Mouse (Mus musculus) myocyte (in vitro differentiated cells): ENCODE measurements at regions not wholly inside any gene's neighbourhood (a gene's known extent, or its start where the extent isn't known, plus 50 kb on each side); places are given as distances from the start of the nearest gene placed in this dataset.

Experiments used
- CEBPB ChIP-seq: IDR thresholded peaks from 2 replicates; pipeline ENCODE4 v1.6.1; 2011; ENCODE audit warnings: mild to moderate bottlenecking, moderate library complexity; ENCODE audit not compliant: poor library complexity, insufficient read depth, severe bottlenecking
- MYOD1 ChIP-seq, 3 experiments: IDR thresholded peaks; one replicate each; pipeline ENCODE4 v1.6.1; 2011; ENCODE audit warnings: control low read depth in 2 of 3, low read depth in 2 of 3, mild to moderate bottlenecking in 2 of 3, moderate library complexity in 1 of 3; ENCODE audit not compliant: insufficient read length in 2 of 3, control insufficient read depth in 1 of 3
- POLR2A ChIP-seq: IDR thresholded peaks from one replicate; pipeline ENCODE4 v1.6.1; 2011; ENCODE audit warnings: low read depth, mild to moderate bottlenecking, control low read depth, moderate library complexity; ENCODE audit not compliant: insufficient read length
- SRF ChIP-seq: IDR thresholded peaks from one replicate; pipeline ENCODE4 v1.6.1; 2011; ENCODE audit warnings: low read depth; ENCODE audit not compliant: control insufficient read depth, insufficient read length
- USF1 ChIP-seq: IDR thresholded peaks from one replicate; pipeline ENCODE4 v1.6.1; 2011; ENCODE audit warnings: low read depth, mild to moderate bottlenecking, control low read depth, moderate library complexity

DNA sequence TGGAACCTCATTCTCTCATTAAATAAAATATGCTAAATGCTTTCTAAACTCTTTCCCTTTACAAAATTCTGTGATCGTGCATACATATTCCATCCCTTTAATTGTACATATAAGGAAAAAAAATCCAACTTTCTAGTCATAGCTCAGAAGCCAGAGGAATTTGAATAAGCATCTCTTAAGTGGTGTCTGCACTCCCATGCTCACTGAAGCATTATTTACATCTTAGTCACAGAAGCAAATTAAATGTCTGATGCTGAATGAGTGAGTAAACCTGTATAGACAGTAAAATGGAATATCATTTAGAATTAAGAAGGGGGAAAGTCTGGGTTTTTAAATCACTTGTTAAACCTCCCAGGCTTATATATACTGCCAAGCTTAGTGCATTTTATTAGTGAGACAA lies 113.5 kb upstream of the Inhba start:
- TF ChIP-seq MYOD1 (IDR thresholded peaks at IDR 0.05; ENCODE audit: control insufficient read depth in 1 of 3, insufficient read length in 2 of 3, low read depth in 2 of 3) = no peak
- no peak for TF ChIP-seq CEBPB
- TF ChIP-seq POLR2A = no peak
- TF ChIP-seq SRF = no peak
- no peak for TF ChIP-seq USF1
